Mouse (Mus musculus) small intestine, adult 2 months (tissue): Measurements from ENCODE around the gene Tspan33.

ENCODE experiments used
- CTCF ChIP-seq: fragments of 200-500 bp; IDR thresholded peaks from 2 replicates; pipeline ENCODE4 v1.5.1; 2012; ENCODE audit warnings: low read depth, mild to moderate bottlenecking, control low read depth, inconsistent platforms, low read length, moderate library complexity, mixed read lengths; ENCODE audit not compliant: insufficient replicate concordance, insufficient read length; ENCODE audit errors: extremely low read depth
- POLR2A ChIP-seq: fragments of 200-500 bp; IDR thresholded peaks from 2 replicates; pipeline ENCODE4 v1.6.1; 2012; ENCODE audit warnings: low read depth, mild to moderate bottlenecking, control low read depth, inconsistent platforms, low read length, moderate library complexity

DNA sequence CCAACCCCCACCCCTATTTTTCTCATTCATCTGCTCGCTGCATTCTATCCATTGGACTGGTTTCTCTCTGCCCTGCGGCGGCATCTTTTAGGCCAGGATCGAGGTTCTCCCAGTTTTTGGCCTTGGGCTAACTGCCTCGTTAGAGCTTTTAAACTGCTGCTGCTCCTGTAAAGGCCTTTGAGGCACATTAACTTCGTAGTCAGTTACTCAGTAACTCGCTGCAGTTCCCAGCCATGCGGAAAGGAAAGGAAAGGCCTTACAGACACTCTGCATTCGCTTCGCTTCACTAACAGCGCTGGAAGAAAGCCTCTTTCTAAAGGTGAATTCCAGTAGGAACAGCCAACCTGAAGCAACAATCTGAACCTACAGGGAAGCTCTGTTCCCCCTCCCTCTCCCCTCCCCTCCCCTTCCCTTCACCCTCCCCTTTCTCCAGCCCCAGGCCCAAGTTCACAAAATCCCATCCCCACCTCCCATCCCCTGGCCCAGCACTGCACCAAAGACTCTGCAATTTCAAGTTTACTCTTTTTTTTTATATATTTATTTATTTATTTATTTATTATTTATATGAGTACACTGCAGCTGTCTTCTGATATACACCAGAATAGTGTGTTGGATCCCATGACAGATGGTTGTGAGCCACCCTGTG lies 33.2 kb upstream of the Tspan33 start:
- TF ChIP-seq POLR2A, result no peak
- no peak for TF ChIP-seq CTCF
